Mouse (Mus musculus): ENCODE measurements around the gene Foxl2. TPM values are rescaled to one million over a fixed set of nuclear protein-coding genes. Genes with fewer than 3 reads are reported as not detected.

The Foxl2 gene
- total and polyA plus RNA-seq, 2 experiments from 2014 or later: 0.05 to 0.28 TPM

GRCm38 (mm10) chr9:98961591-98962477, 6.7 kb downstream of the Foxl2 start:
- H3K4me3 ChIP-seq (ENCODE audit: low read length): no peak overlapping the region
- WGBS: 8% methylated on average over 22 of the region's 22 CpGs
- H3K27me3 ChIP-seq (ENCODE audit: insufficient read depth, low read length): peaks cover 72% of the 10 kb centered on the region
- H3K9me3 ChIP-seq (ENCODE audit: low read length): no peaks in the 10 kb centered on the region
- no peak for ATAC-seq
- no peak for DNase-seq (ENCODE audit: low spot score)
- no peak overlapping the region for H3K9ac ChIP-seq (replicated peaks; ENCODE audit: low read length)
- no peaks in the 10 kb centered on the region for H3K36me3 ChIP-seq (ENCODE audit: insufficient read depth, low read length)
- no peak overlapping the region for H3K27ac ChIP-seq
- H3K4me2 ChIP-seq (ENCODE audit: low read depth, low read length): no peak overlapping the region
- H3K4me1 ChIP-seq (ENCODE audit: insufficient read depth, low read length): no peaks in the 10 kb centered on the region
- TF ChIP-seq CTCF (IDR thresholded peaks at IDR 0.05; ENCODE audit: low read depth): no peak

- WGBS: under 1% methylated on average over 20 of the region's 20 CpGs
- H3K4me2 ChIP-seq (ENCODE audit: low read depth, low read length): no peak overlapping the region
- no peak for TF ChIP-seq CTCF (IDR thresholded peaks at IDR 0.05; ENCODE audit: low read depth)
Measured at GRCm38 (mm10) chr9:98962478-98963142, 7.5 kb downstream of the Foxl2 start.

GRCm38 (mm10) chr9:98963661-98964060, 8.6 kb downstream of the Foxl2 start:
- Histone ChIP-seq H3K4me3 (ENCODE audit: low read length) (no peak overlapping the region), H3K9me3 (ENCODE audit: low read length) (no peaks in the 10 kb centered on the region), H3K9ac (replicated peaks; ENCODE audit: low read length) (no peak overlapping the region), H3K27me3 (ENCODE audit: insufficient read depth, low read length) (peaks cover 74% of the 10 kb centered on the region), H3K4me2 (ENCODE audit: low read depth, low read length) (no peak overlapping the region), H3K36me3 (ENCODE audit: insufficient read depth, low read length) (no peaks in the 10 kb centered on the region), H3K4me1 (ENCODE audit: insufficient read depth, low read length) (no peaks in the 10 kb centered on the region), H3K27ac (no peak overlapping the region)
- 3% methylated on average over 18 of the region's 18 CpGs for WGBS
- ATAC-seq: no peak
- TF ChIP-seq CTCF (IDR thresholded peaks at IDR 0.05; ENCODE audit: low read depth): no peak
- no peak for DNase-seq (ENCODE audit: low spot score)

More at GRCm38 (mm10) chr9:98962478-98963142, 7.5 kb downstream of the Foxl2 start:
- H3K27me3 ChIP-seq (ENCODE audit: insufficient read depth, low read length): peaks cover 76% of the 10 kb centered on the region
- no peak for ATAC-seq
- H3K9ac ChIP-seq (replicated peaks; ENCODE audit: low read length): no peak overlapping the region
- H3K27ac ChIP-seq: no peak overlapping the region
- H3K36me3 ChIP-seq (ENCODE audit: insufficient read depth, low read length): no peaks in the 10 kb centered on the region
- H3K4me3 ChIP-seq (ENCODE audit: low read length): no peak overlapping the region
- DNase-seq (ENCODE audit: low spot score): no peak
- no peaks in the 10 kb centered on the region for H3K4me1 ChIP-seq (ENCODE audit: insufficient read depth, low read length)
- H3K9me3 ChIP-seq (ENCODE audit: low read length): no peaks in the 10 kb centered on the region

- no peaks in the 10 kb centered on the region for H3K9me3 ChIP-seq (ENCODE audit: low read length)
- H3K9ac ChIP-seq (replicated peaks; ENCODE audit: low read length): no peak overlapping the region
- no peak overlapping the region for H3K27ac ChIP-seq
- WGBS: 2% methylated on average over 18 of the region's 18 CpGs
- H3K4me3 ChIP-seq (ENCODE audit: low read length): 0 out of 2 replicates have a peak overlapping the region, but pooled peaks have one; percentile 8
- no peaks in the 10 kb centered on the region for H3K36me3 ChIP-seq (ENCODE audit: insufficient read depth, low read length)
- H3K27me3 ChIP-seq (ENCODE audit: insufficient read depth, low read length): peaks cover 60% of the 10 kb centered on the region
- H3K4me2 ChIP-seq (ENCODE audit: low read depth, low read length): peak overlapping the region; percentile 16; the same call in 1 of the 2 replicates
- TF ChIP-seq CTCF (IDR thresholded peaks at IDR 0.05; ENCODE audit: low read depth): peak; percentile 75
- no peaks in the 10 kb centered on the region for H3K4me1 ChIP-seq (ENCODE audit: insufficient read depth, low read length)
- ATAC-seq (peak; percentile 59; the same call in 1 of the 2 replicates), DNase-seq (ENCODE audit: low spot score) (peak; percentile 74)
Measured at GRCm38 (mm10) chr9:98965084-98965483, 10.0 kb downstream of the Foxl2 start.

- peak overlapping the region; percentile 53 for H3K4me2 ChIP-seq (ENCODE audit: low read depth, low read length)
- peaks cover 48% of the 10 kb centered on the region for H3K27me3 ChIP-seq (ENCODE audit: insufficient read depth, low read length)
- H3K36me3 ChIP-seq (ENCODE audit: insufficient read depth, low read length): no peaks in the 10 kb centered on the region
- DNase-seq (ENCODE audit: low spot score) (no peak), ATAC-seq (no peak)
- H3K4me3 ChIP-seq (ENCODE audit: low read length): peak overlapping the region; percentile 34
- WGBS: under 1% methylated on average over 40 of the region's 40 CpGs
- 0 out of 2 replicates have a peak, but pooled peaks cover 2% of the 10 kb centered on the region for H3K9me3 ChIP-seq (ENCODE audit: low read length)
- no peak overlapping the region for H3K27ac ChIP-seq
- H3K4me1 ChIP-seq (ENCODE audit: insufficient read depth, low read length): no peaks in the 10 kb centered on the region
- H3K9ac ChIP-seq (replicated peaks; ENCODE audit: low read length): no peak overlapping the region
- TF ChIP-seq CTCF (IDR thresholded peaks at IDR 0.05; ENCODE audit: low read depth): no peak
Measured at GRCm38 (mm10) chr9:98973101-98973521, 18.0 kb downstream of the Foxl2 start.

GRCm38 (mm10) chr9:98973561-98973960, 18.5 kb downstream of the Foxl2 start:
- no peaks in the 10 kb centered on the region for H3K4me1 ChIP-seq (ENCODE audit: insufficient read depth, low read length)
- peaks cover 48% of the 10 kb centered on the region for H3K27me3 ChIP-seq (ENCODE audit: insufficient read depth, low read length)
- no peak overlapping the region for H3K27ac ChIP-seq
- WGBS: 5% methylated on average over 7 of the region's 7 CpGs
- no peaks in the 10 kb centered on the region for H3K36me3 ChIP-seq (ENCODE audit: insufficient read depth, low read length)
- no peak for DNase-seq (ENCODE audit: low spot score)
- H3K9me3 ChIP-seq (ENCODE audit: low read length): 0 out of 2 replicates have a peak, but pooled peaks cover 2% of the 10 kb centered on the region
- ATAC-seq: no peak
- H3K9ac ChIP-seq (replicated peaks; ENCODE audit: low read length): no peak overlapping the region
- peak overlapping the region; percentile 34 for H3K4me3 ChIP-seq (ENCODE audit: low read length)
- H3K4me2 ChIP-seq (ENCODE audit: low read depth, low read length): peak overlapping the region; percentile 53
- no peak for TF ChIP-seq CTCF (IDR thresholded peaks at IDR 0.05; ENCODE audit: low read depth)
